Mouse (Mus musculus): Measurements from ENCODE around the gene Celf5.

Gene Celf5

GRCm38 (mm10) chr10:81482533-81482889, at the start of gene Celf5:
Celf5 (minus strand) TSS chr10:81482709.
- DNase-seq (ENCODE audit: low spot score in 2 of 2), result peak in 1 of 2 experiments; percentile 34

DNA sequence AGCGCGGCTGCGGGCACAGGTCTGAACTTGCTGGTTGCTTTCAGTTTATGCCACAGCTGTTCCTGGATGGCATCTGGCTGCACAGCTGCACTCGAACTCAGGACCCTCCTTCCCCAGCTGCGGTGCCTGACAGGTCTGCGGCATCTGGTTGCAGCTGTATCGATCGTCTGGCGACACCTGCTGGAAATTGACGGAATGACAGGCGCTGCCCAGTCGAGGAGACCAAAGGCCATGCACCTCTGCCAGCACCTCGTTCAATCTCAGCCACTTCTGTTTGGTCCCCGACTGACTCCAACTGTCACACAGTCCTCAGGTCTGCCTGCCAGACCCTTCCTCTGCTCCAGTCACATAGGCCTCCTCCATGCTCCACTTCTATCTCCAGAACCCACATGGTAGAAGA, 44.3 kb upstream of the Celf5 start:
- peak; percentile 66 to 88 for DNase-seq (ENCODE audit: low spot score in 2 of 2)

DNA sequence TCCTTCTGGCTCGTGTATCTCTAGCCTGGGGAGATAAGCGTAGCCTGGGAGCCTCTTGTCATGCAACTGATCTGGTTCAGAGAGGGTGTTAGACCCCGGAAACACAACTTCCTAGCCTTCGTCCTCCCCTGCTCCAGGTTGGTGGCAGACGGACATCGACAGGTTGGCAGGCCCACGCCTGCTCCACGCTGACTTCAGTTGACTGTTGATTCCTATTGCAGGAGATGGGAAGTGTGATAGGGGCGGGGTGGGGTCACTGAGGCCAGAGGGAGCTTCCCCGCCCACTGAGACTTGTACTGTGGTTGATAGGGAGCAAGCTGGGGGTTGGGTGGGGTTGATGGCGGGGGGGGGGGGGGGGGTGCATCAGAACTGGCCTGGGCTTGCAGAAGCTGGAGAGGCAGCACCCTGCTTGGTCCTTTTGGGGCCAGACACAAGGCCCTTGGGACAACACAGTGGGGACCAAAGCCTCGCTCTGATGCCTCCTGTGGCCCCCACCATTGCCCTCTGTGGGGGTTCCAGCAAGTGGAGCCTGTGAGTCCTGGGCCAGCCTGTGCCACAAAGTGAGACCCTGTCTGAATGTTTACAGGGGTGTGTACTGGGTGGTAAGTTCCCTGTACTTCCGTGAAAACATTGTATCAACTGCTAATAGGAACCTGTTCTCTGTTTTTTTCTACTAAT, 42.6 kb upstream of the Celf5 start:
- no peak for DNase-seq (ENCODE audit: low spot score in 2 of 2)

GRCm38 (mm10) chr10:81524051-81524605, 41.6 kb upstream of the Celf5 start, which contains the start of gene Gna15:
Gna15 (minus strand) TSS chr10:81524225.
- peak in 1 of 2 experiments; percentile 56 for DNase-seq (ENCODE audit: low spot score in 2 of 2)

GRCm38 (mm10) chr10:81523570-81523969, 41.1 kb upstream of the Celf5 start:
- no peak for DNase-seq (ENCODE audit: low spot score in 2 of 2)

DNA sequence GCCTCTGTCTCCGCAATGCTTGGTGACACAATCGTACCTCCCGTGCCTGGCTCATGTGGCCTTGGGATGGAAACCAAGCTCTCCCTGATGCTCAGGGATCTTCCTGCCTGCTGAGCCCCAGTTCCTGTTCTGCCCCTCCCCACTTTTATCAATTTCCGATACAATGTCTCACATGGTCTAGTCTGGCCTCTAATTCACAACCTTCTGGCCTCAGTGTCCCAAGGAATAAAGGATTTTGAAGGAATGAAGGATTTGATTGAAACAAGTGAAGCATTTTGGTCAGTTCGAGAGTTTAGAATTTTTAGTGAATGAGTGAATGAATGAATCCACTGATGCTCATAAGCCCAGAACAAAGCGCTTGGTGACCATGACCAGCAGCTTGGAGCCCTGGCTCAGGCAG, 40.6 kb upstream of the Celf5 start:
- no peak for DNase-seq (ENCODE audit: low spot score in 2 of 2)

GRCm38 (mm10) chr10:81519978-81520365, 37.5 kb upstream of the Celf5 start:
- DNase-seq (ENCODE audit: low spot score in 2 of 2), result no peak

DNA sequence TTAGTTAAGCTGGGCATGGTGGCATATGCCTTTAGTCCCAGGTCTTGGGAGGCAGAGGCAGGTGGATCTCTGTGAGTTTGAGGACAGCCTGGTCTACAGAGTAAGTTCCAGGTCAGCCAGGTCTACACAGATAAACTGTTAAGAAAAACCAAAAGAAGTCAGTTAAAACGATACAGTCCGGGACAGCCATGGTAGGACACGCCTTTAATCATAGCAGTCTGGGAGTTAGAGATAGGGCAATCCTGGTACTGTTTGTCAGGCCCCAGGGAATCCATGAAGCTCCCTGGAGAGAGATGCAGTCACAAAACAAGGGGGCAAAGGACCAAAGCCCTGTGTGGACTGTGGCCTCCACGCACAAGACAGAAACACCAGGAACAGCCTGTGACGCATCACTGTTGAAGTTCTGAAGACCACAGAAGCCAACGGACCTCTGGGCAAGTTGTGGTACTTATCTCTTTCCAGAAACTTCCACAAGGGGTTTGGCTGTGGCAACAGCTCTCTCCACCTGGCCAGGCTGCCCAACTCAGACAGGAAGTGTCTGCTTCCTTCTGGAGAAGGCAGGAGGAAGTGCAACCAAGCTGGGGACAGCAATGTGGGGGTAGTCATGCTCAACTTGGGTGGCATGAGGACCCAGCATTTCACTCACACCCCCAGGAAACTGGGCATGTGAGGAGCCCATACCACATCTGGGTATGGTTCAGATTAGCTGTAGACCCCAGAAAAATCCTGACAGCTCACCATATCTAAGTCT, 36.9 kb upstream of the Celf5 start:
- no peak for DNase-seq (ENCODE audit: low spot score in 2 of 2)

- DNase-seq (ENCODE audit: low spot score in 2 of 2), result peak in 1 of 2 experiments; percentile 76
These were observed 36.0 kb upstream of the Celf5 start for GRCm38 (mm10) chr10:81518546-81518945.

DNA sequence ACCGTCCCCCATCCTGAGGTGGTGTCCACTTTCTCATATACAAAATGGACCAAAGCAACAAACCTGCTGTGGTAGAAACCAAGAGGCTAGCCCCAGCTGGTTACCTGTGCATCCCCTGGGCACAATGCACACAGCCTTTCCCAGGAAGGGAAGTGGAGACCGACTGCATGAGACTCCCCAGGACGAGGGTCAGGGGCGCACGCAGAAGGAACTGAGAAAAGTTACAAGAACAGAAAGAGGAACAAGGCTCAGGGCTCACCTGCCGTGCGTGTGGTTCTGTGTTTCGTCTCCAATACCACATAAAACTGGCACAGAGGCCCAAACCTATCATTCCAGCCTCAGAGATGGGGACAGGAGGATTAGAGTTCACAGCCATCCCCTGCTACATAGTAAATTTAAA, 34.7 kb upstream of the Celf5 start:
- DNase-seq (ENCODE audit: low spot score in 2 of 2), result no peak

GRCm38 (mm10) chr10:81513798-81514197, 31.3 kb upstream of the Celf5 start:
- DNase-seq (ENCODE audit: low spot score in 2 of 2), result no peak

GRCm38 (mm10) chr10:81510246-81510810, 27.8 kb upstream of the Celf5 start:
- DNase-seq (ENCODE audit: low spot score in 2 of 2), result no peak

DNA sequence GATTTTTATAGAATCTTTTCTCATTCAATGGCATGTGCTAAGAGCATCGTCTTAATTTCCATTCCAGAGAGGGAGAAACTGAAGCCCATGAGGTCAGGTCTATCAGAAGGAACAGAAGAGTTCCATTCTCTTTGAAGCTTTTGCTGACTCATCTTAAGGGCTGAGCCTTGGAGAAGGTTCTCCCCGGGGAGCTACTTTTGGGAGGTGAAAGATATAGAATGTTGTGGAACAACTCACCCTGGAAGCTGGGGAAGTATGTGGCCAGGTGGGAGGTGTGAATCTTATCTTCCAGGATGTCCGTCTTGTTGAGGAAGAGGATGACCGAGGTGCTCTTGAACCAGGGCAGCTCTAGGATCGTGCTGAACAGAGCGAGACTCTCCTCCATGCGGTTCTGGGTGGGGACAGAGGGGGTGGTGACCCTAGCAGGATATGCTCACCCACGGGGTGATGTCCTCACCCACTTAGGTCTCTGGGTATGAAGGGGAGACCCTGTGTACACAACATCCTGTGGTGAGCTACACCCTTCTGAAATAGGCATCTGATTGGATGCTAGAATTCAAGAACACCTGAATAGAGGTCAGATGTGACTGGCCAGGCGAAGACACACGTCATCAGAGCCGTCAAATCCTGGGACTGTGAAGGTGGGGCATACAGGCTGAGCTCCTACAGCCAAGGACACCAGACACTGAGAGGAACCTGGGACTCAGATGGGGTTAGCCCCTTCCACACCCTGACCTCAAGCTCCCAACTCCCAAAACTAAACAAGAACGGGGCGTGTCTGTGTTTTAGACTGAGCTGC, 25.4 kb upstream of the Celf5 start:
- DNase-seq (ENCODE audit: low spot score in 2 of 2), result no peak

GRCm38 (mm10) chr10:81507095-81507494, 24.6 kb upstream of the Celf5 start:
- DNase-seq (ENCODE audit: low spot score in 2 of 2), result no peak

GRCm38 (mm10) chr10:81505016-81505664, 22.6 kb upstream of the Celf5 start:
- DNase-seq (ENCODE audit: low spot score in 2 of 2), result no peak

DNA sequence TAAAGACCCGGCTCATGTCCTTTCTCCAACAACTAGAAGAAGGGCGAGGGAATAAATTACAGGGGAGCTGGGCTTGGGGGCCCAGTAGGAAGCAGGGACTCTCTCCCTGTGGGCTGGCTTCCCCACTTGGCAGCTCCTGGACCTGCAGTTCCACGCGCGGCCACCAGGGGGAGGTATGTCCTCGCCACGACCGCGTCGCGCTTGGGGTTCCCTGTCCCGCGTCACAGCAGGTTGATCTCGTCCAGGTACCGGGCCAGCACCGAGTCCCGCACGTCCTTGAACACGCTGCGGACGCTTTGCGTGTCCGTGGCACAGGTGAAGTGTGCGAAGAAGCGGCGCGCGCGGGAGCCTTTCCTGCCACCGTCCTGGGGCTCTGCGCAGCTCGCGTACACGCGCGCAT, 20.1 kb upstream of the Celf5 start:
- DNase-seq (ENCODE audit: low spot score in 2 of 2), result peak; percentile 75 to 90

DNA sequence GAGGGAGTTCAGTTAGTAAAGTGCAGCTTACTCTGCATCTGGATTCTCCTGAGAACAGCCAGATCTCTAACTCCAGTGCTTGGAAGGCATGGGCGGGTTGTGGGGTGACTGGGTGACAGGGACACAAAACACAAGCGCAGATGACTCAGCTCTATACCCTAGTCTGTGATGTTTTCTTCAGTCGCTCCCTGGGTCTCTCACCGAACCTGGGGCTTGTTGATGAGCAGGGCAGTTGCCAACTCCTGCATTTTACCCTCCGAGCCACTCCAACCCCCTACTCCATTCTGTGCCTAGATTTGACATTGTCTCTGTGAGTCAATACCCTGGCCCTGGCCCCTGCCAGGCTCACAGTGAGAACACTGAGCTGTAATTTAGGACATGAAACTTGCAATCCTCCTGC, 19.4 kb upstream of the Celf5 start:
- DNase-seq (ENCODE audit: low spot score in 2 of 2), result no peak

DNA sequence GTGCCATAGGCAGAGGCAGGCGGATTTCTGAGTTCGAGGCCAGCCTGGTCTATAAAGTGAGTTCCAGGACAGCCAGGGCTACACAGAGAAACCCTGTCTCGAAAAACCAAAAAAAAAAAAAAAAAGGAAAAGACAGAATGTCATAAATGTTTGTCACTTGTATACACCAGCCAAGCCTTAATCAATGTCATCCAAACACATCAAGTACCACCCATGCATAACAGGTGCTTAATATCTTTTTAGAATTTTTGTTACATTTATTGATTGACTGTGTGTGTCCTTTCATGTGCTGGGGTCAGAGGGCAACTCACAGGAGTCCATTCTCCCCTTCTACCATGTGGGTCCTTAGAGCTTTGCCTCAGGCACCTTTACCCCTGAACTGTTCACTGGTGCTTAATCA, 17.5 kb upstream of the Celf5 start, which contains the start of gene S1pr4:
S1pr4 (minus strand) TSS at position 101 of the 400 bp plus-strand sequence.
- DNase-seq (ENCODE audit: low spot score in 2 of 2), result no peak

GRCm38 (mm10) chr10:81499250-81499901, 16.9 kb upstream of the Celf5 start:
- no peak for DNase-seq (ENCODE audit: low spot score in 2 of 2)

DNA sequence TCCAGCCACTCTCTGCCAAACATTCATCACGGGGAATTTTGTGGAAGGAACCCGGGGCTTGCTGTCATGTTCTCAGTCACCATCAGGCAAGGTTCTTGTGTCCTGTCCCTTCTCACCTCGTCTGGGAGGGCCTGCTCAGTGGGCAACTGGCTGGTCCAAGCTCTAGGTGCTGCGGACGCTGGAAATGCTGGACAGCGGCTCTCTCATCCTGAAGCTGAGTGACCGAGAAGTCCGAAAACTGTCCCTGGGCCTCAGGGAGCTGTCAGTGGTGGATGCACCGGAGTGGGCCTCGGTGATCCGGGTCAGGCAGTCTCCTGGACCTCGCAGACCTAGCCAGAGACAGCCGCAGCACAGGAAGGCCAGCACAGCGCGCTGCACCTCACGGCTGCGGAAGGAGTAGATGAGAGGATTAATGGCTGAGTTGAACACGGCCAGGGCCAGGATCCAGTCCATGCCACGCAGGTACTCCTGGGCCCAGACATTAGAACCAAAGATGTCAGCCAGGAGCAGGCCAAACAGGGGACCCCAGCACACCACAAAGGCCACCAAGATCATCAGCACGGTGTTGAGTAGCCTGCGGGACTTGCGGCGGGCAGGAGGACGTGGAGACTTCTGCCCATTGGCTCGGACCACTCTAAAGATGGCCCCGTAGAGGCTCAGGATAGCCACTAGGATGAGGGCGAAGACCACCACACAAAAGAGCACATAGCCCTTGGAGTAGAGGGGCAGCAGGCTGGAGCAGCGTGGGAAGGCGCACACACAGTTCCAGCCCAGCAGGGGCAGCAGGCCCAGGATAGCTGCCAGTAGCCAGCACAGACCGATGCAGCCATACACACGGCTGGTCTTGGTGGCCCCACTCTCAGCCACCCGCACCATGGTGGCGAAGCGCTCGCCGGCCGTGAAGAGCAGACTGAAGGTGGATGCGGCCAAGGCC, 16.1 kb upstream of the Celf5 start:
- no peak for DNase-seq (ENCODE audit: low spot score in 2 of 2)

Measured in urinary bladder, postnatal 4 days (tissue).